Mouse (Mus musculus) intestine, embryonic 14.5 days (tissue): ENCODE measurements around the gene Gm1604a. TPM values are rescaled to one million over a fixed set of nuclear protein-coding genes. Genes with fewer than 3 reads are reported as not detected.
"Not testable (repeated sequence)": the region's sequence is repeated elsewhere in the genome, so short reads cannot be mapped to it uniquely, and the experiment has no call there.

Experiments used
- ATAC-seq: fragments of 200-750 bp; cut with Nextera tagmentation; replicated peaks from 2 replicates; pipeline ENCODE4 v1.8.0; 2017; ENCODE audit warnings: low read depth, moderate number of reproducible peaks, moderate TSS enrichment, moderate library complexity; ENCODE audit not compliant: low FRiP score, low TSS enrichment
- DNase-seq: peaks from one replicate; pipeline ENCODE4 v3.0.0-alpha.2; 2018; ENCODE audit warnings: low spot score
- H3K27ac ChIP-seq: fragments of 300-500 bp; sonication (generic); 2 replicates; pipeline ENCODE4 v1.5.1; 2014; ENCODE audit warnings: low read depth, mild to moderate bottlenecking, control low read depth
- H3K27me3 ChIP-seq: fragments of 300-500 bp; sonication (generic); replicated peaks from 2 replicates; pipeline ENCODE4 v1.6.1; 2014; ENCODE audit warnings: low read length, control low read depth; ENCODE audit not compliant: control insufficient read depth, insufficient read depth
- H3K36me3 ChIP-seq: fragments of 300-500 bp; sonication (generic); 2 replicates; pipeline ENCODE4 v1.6.1; 2014; ENCODE audit warnings: low read length, control low read depth; ENCODE audit not compliant: control insufficient read depth, insufficient read depth
- H3K4me1 ChIP-seq: fragments of 300-500 bp; sonication (generic); replicated peaks from 2 replicates; pipeline ENCODE4 v1.6.1; 2014; ENCODE audit warnings: low read length, control low read depth, mixed read lengths; ENCODE audit not compliant: control insufficient read depth, insufficient read depth
- H3K4me2 ChIP-seq: fragments of 300-500 bp; sonication (generic); 2 replicates; pipeline ENCODE4 v1.6.1; 2014; ENCODE audit warnings: low read length
- H3K4me3 ChIP-seq: fragments of 300-500 bp; sonication (generic); 2 replicates; pipeline ENCODE4 v1.5.1; 2014; ENCODE audit warnings: low read depth, low read length, control low read depth, mixed read lengths
- H3K9ac ChIP-seq: fragments of 300-500 bp; sonication (generic); 2 replicates; pipeline ENCODE4 v1.6.1; 2014; ENCODE audit warnings: mild to moderate bottlenecking, low read length
- H3K9me3 ChIP-seq: fragments of 300-500 bp; sonication (generic); 2 replicates; pipeline ENCODE4 v1.6.1; 2016; ENCODE audit warnings: low read length, control low read depth; ENCODE audit not compliant: control insufficient read depth
- WGBS: fragments of 180-500 bp; shearing (Covaris S2); extraction: QIAGEN DNeasy Blood & Tissue Kit; methylation state at CpG from one replicate; pipeline ENCODE4 v1.1.7; 2014; 5-methylcytosine and 5-hydroxymethylcytosine counted together
- polyA plus RNA-seq: library from polyadenylated mRNA; unstranded; fragments of >200 nt; fragmentation: Nextera tagmentation; extraction: Ambion mirVana; gene quantifications from 2 replicates; pipeline ENCODE4 v1.2.1, GENCODE M21; 2014

Gm1604a gene
- polyA plus RNA-seq, 1 experiment from 2014 or later: not detected

GRCm38 (mm10) chr17:7001790-7002585 is 23.4 kb upstream of the Gm1604a start:
- not testable (repeated sequence) for H3K4me3 ChIP-seq, H3K4me1 ChIP-seq, DNase-seq, H3K9ac ChIP-seq, H3K27me3 ChIP-seq, H3K4me2 ChIP-seq, ATAC-seq, H3K27ac ChIP-seq, H3K9me3 ChIP-seq, H3K36me3 ChIP-seq
- WGBS: 71% methylated on average over 8 of the region's 12 CpGs

- H3K27ac ChIP-seq, H3K36me3 ChIP-seq, H3K4me1 ChIP-seq, H3K4me2 ChIP-seq, H3K27me3 ChIP-seq, DNase-seq, H3K9me3 ChIP-seq, ATAC-seq, H3K9ac ChIP-seq, H3K4me3 ChIP-seq: not testable (repeated sequence)
- no CpG with 5 or more reads among the region's 3 CpGs for WGBS
These were observed 22.0 kb upstream of the Gm1604a start for GRCm38 (mm10) chr17:7003392-7003791.

GRCm38 (mm10) chr17:7005646-7006045 is 19.7 kb upstream of the Gm1604a start:
- 50% methylated on average over 3 of the region's 4 CpGs for WGBS
- not testable (repeated sequence) for ATAC-seq, H3K4me2 ChIP-seq

GRCm38 (mm10) chr17:7008885-7009284 is 16.5 kb upstream of the Gm1604a start:
- H3K4me2 ChIP-seq, H3K4me3 ChIP-seq, ATAC-seq, DNase-seq, H3K4me1 ChIP-seq, H3K27me3 ChIP-seq, H3K36me3 ChIP-seq, H3K9me3 ChIP-seq, H3K27ac ChIP-seq, H3K9ac ChIP-seq: not testable (repeated sequence)

More at GRCm38 (mm10) chr17:7005646-7006045, 19.7 kb upstream of the Gm1604a start:
- not testable (repeated sequence) for H3K27me3 ChIP-seq, H3K9me3 ChIP-seq, DNase-seq, H3K9ac ChIP-seq, H3K27ac ChIP-seq, H3K4me1 ChIP-seq, H3K4me3 ChIP-seq, H3K36me3 ChIP-seq

GRCm38 (mm10) chr17:7009440-7009839 is 15.9 kb upstream of the Gm1604a start:
- H3K27ac ChIP-seq, H3K4me1 ChIP-seq, DNase-seq, H3K27me3 ChIP-seq, H3K9ac ChIP-seq, H3K4me2 ChIP-seq, H3K4me3 ChIP-seq, H3K9me3 ChIP-seq, H3K36me3 ChIP-seq, ATAC-seq: not testable (repeated sequence)
- WGBS: no CpG with 5 or more reads among the region's 7 CpGs

GRCm38 (mm10) chr17:7009901-7010300 is 15.5 kb upstream of the Gm1604a start:
- H3K4me2 ChIP-seq, H3K9me3 ChIP-seq, H3K4me3 ChIP-seq, H3K4me1 ChIP-seq, H3K27ac ChIP-seq, H3K27me3 ChIP-seq, DNase-seq, H3K36me3 ChIP-seq, ATAC-seq, H3K9ac ChIP-seq: not testable (repeated sequence)
- 67% methylated on average over 4 of the region's 9 CpGs for WGBS

- no CpG with 5 or more reads among the region's 1 CpGs for WGBS
- not testable (repeated sequence) for ATAC-seq, H3K36me3 ChIP-seq, H3K4me2 ChIP-seq, H3K9me3 ChIP-seq, H3K27me3 ChIP-seq, H3K4me3 ChIP-seq, H3K9ac ChIP-seq, H3K4me1 ChIP-seq, H3K27ac ChIP-seq, DNase-seq
These were observed 11.2 kb upstream of the Gm1604a start for GRCm38 (mm10) chr17:7014190-7014589.

- not testable (repeated sequence) for H3K27ac ChIP-seq, H3K4me3 ChIP-seq, H3K9ac ChIP-seq, H3K4me2 ChIP-seq, H3K27me3 ChIP-seq, H3K9me3 ChIP-seq, ATAC-seq, DNase-seq, H3K36me3 ChIP-seq, H3K4me1 ChIP-seq
- 79% methylated on average over 3 of the region's 14 CpGs for WGBS
These were observed 487 bp downstream of the Gm1604a start for GRCm38 (mm10) chr17:7025764-7026346.

GRCm38 (mm10) chr17:7030204-7030603 is 4.8 kb downstream of the Gm1604a start:
- not testable (repeated sequence) for ATAC-seq, H3K27ac ChIP-seq, H3K9ac ChIP-seq, H3K27me3 ChIP-seq, H3K4me2 ChIP-seq, H3K4me1 ChIP-seq, H3K9me3 ChIP-seq, DNase-seq, H3K4me3 ChIP-seq, H3K36me3 ChIP-seq
- WGBS: 70% methylated on average over 5 of the region's 7 CpGs
